Mouse (Mus musculus): ENCODE data around the gene Dgcr8.

The Dgcr8 gene

GRCm38 (mm10) chr16:18249364-18249967, 39.6 kb downstream of the Dgcr8 start:
- peak; percentile 16 to 22 for DNase-seq (ENCODE audit: low read depth in 2 of 2, low spot score in 2 of 2)

- peak; percentile 93 to 95 for DNase-seq (ENCODE audit: low read depth in 2 of 2, low spot score in 2 of 2)
Measured at GRCm38 (mm10) chr16:18248433-18249363, 40.3 kb downstream of the Dgcr8 start, which contains the start of the genes Trmt2a and Ranbp1. Trmt2a (plus strand) TSS chr16:18248679. Ranbp1 (minus strand) TSS chr16:18248732.

- DNase-seq (ENCODE audit: low read depth in 2 of 2, low spot score in 2 of 2) = no peak
Measured at GRCm38 (mm10) chr16:18247521-18248399, 41.3 kb downstream of the Dgcr8 start.

GRCm38 (mm10) chr16:18241581-18241980, 47.5 kb downstream of the Dgcr8 start:
- DNase-seq (ENCODE audit: low read depth in 2 of 2, low spot score in 2 of 2) = no peak

- no peak for DNase-seq (ENCODE audit: low read depth in 2 of 2, low spot score in 2 of 2)
Measured at GRCm38 (mm10) chr16:18236676-18237501, 52.2 kb downstream of the Dgcr8 start.

- DNase-seq (ENCODE audit: low read depth in 2 of 2, low spot score in 2 of 2) = no peak
Measured at GRCm38 (mm10) chr16:18235389-18236065, 53.5 kb downstream of the Dgcr8 start.

- DNase-seq (ENCODE audit: low read depth in 2 of 2, low spot score in 2 of 2) = peak; percentile 24 to 41
Measured at GRCm38 (mm10) chr16:18234671-18235388, 54.2 kb downstream of the Dgcr8 start, which contains the start of gene Zdhhc8. Zdhhc8 (minus strand) TSS chr16:18235136.

GRCm38 (mm10) chr16:18233919-18234670, 55.0 kb downstream of the Dgcr8 start:
- no peak for DNase-seq (ENCODE audit: low read depth in 2 of 2, low spot score in 2 of 2)

- no peak for DNase-seq (ENCODE audit: low read depth in 2 of 2, low spot score in 2 of 2)
Measured at GRCm38 (mm10) chr16:18233451-18233850, 55.6 kb downstream of the Dgcr8 start.

GRCm38 (mm10) chr16:18231451-18231850, 57.6 kb downstream of the Dgcr8 start:
- DNase-seq (ENCODE audit: low read depth in 2 of 2, low spot score in 2 of 2) = no peak

GRCm38 (mm10) chr16:18231047-18231446, 58.0 kb downstream of the Dgcr8 start:
- DNase-seq (ENCODE audit: low read depth in 2 of 2, low spot score in 2 of 2) = no peak

- no peak for DNase-seq (ENCODE audit: low read depth in 2 of 2, low spot score in 2 of 2)
Measured at GRCm38 (mm10) chr16:18230617-18231016, 58.4 kb downstream of the Dgcr8 start.

GRCm38 (mm10) chr16:18229622-18230021, 59.4 kb downstream of the Dgcr8 start:
- no peak for DNase-seq (ENCODE audit: low read depth in 2 of 2, low spot score in 2 of 2)

GRCm38 (mm10) chr16:18228856-18229255, 60.2 kb downstream of the Dgcr8 start:
- no peak for DNase-seq (ENCODE audit: low read depth in 2 of 2, low spot score in 2 of 2)

- DNase-seq (ENCODE audit: low read depth in 2 of 2, low spot score in 2 of 2) = no peak
Measured at GRCm38 (mm10) chr16:18227897-18228422, 61.1 kb downstream of the Dgcr8 start.

- DNase-seq (ENCODE audit: low read depth in 2 of 2, low spot score in 2 of 2) = no peak
Measured at GRCm38 (mm10) chr16:18227187-18227586, 61.9 kb downstream of the Dgcr8 start.

GRCm38 (mm10) chr16:18222188-18222587, 66.9 kb downstream of the Dgcr8 start:
- no peak for DNase-seq (ENCODE audit: low read depth in 2 of 2, low spot score in 2 of 2)

GRCm38 (mm10) chr16:18221543-18221898, 67.5 kb downstream of the Dgcr8 start:
- DNase-seq (ENCODE audit: low read depth in 2 of 2, low spot score in 2 of 2) = no peak

All from CD8-positive naive resting alpha-beta T cell, adult 2 months (primary cell).